In genomic region chr1:140491406-140491805, GRCm38 (mm10) we compare ENCODE assay signal across 22 mouse cellular contexts.
A peak's percentile ranks its signal among the peaks of the same experiment; 100 is the strongest.
DNase-seq lines count a peak whose midpoint lies in the region; ATAC-seq lines count a peak whose summit lies in the region.
"Had no signal": no experiment of that assay in that cellular context is flagged by ENCODE, and none has a peak within 500 bp of the region (broad histone marks: within the 10 kb centered on the region; RNA-seq: fewer than 3 reads in every experiment).

No protein-coding gene starts in this region.

- no peak for DNase-seq in frontal cortex, postnatal 10 days (ENCODE audit: low spot score in 2 of 2)
- DNase-seq in layer of hippocampus, adult 9-11 months = peak; percentile 19
- DNase-seq in layer of hippocampus, adult 9-10 months (ENCODE audit: low spot score) = no peak
- peak; percentile 1 for DNase-seq in ovary, postnatal 10 days (ENCODE audit: low spot score)
- DNase-seq in ovary, adult 18-20 months (ENCODE audit: low spot score) = no peak
- peak; percentile 28 for DNase-seq in right cerebral cortex, postnatal 25 days
- DNase-seq in kidney, postnatal 36 days = no peak
- DNase-seq: adrenal gland, postnatal 10 days; cerebellum, adult 2 months; cerebellum, postnatal 25 days; forebrain, postnatal 0 days; gastrocnemius, postnatal 14 days; heart, adult 11 months; heart, postnatal 10 days; kidney, postnatal 25 days; liver, embryonic 13.5 days; lung, adult 2 months; lung, postnatal 14 days had no signal

- peak; percentile 62 for ATAC-seq in frontal cortex, adult (ENCODE audit: low TSS enrichment)
- ATAC-seq: activated CD4-positive, CD25-positive, alpha-beta regulatory T cell, adult 4 months; forebrain, postnatal 0 days; hindbrain, postnatal 0 days; intestine, embryonic 16.5 days had no signal

Comparison
In these comparisons a context has a peak if more than half of its experiments do, and no peak if none do; other contexts are left out.
1. DNase-seq: peak in layer of hippocampus, adult 9-11 months (single experiment), ovary, postnatal 10 days (single experiment) and right cerebral cortex, postnatal 25 days (single experiment); none in frontal cortex, postnatal 10 days (0 of 2), layer of hippocampus, adult 9-10 months (single experiment), ovary, adult 18-20 months (single experiment) and kidney, postnatal 36 days (0 of 2).